Comparison of ENCODE assay signal across 8 mouse cellular contexts in the genomic region with DNA sequence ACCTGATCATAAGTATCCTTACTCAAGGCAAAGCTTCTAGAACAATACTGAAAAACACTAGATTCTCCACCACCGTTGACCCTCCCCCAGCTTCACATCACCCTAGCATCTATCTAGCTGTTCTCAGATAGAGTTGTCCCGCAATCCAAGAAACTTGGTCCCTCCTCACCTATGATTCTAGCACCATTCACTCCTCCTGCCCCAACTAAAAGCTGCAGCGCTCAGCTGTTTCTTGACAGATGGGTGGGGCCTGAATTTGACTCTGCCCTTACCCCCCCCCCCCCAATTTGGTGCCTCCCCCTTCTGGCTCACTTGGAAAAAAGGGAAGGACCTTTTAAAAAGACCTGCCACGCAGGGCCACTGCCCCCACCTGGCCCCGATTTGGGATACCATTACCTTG. TPM values are rescaled to one million over a fixed set of nuclear protein-coding genes. Genes with fewer than 3 reads are reported as not detected.
DNase-seq lines count a peak whose midpoint lies in the region; ATAC-seq lines count a peak whose summit lies in the region.

No protein-coding gene starts in this region.

- peak overlapping the region; percentile 65 for H3K27ac ChIP-seq in forebrain, embryonic 12.5 days
- peak overlapping the region; percentile 85 for H3K27ac ChIP-seq in stomach, embryonic 16.5 days (ENCODE audit: low read length)

- H3K9ac ChIP-seq in forebrain, embryonic 12.5 days, result peak overlapping the region; percentile 97; the same call in 1 of the 2 replicates
- peak overlapping the region; percentile 60 for H3K9ac ChIP-seq in stomach, embryonic 16.5 days (ENCODE audit: low read length)

- 62% methylated on average over 5 of the region's 5 CpGs for WGBS in forebrain, embryonic 12.5 days
- WGBS in stomach, embryonic 16.5 days, result 50% methylated on average over 5 of the region's 5 CpGs

- ATAC-seq in megakaryocyte, adult 5-6 weeks (ENCODE audit: poor library complexity, severe bottlenecking), result no peak
- 0 out of 2 replicates have a peak, but pooled peaks have one; percentile 12 for ATAC-seq in forebrain, embryonic 12.5 days (ENCODE audit: low FRiP score)
- ATAC-seq in stomach, embryonic 16.5 days (ENCODE audit: insufficient read depth, low FRiP score), result no peak

- peak; percentile 21 for DNase-seq in liver
- no peak for DNase-seq in yolk sac, embryonic 10.5 days (ENCODE audit: low spot score)
- no peak for DNase-seq in T-cell, adult 2 months (ENCODE audit: low spot score)
- DNase-seq in lung, postnatal 4 days, result no peak

- H3K27me3 ChIP-seq in megakaryocyte, embryonic 14.5 days (replicated peaks), result no peaks in the 10 kb centered on the region
- H3K27me3 ChIP-seq in forebrain, embryonic 12.5 days, result no peaks in the 10 kb centered on the region
- H3K27me3 ChIP-seq in stomach, embryonic 16.5 days (ENCODE audit: control insufficient read depth, insufficient read depth, low read length), result no peaks in the 10 kb centered on the region

- H3K4me3 ChIP-seq in megakaryocyte, embryonic 14.5 days (replicated peaks), result peak overlapping the region; percentile 95
- peak overlapping the region; percentile 91 for H3K4me3 ChIP-seq in forebrain, embryonic 12.5 days (replicated peaks)
- H3K4me3 ChIP-seq in stomach, embryonic 16.5 days (replicated peaks; ENCODE audit: low read length), result peak overlapping the region; percentile 96

- H3K4me1 ChIP-seq in megakaryocyte, embryonic 14.5 days, result peaks cover 39% of the 10 kb centered on the region
- H3K4me1 ChIP-seq in forebrain, embryonic 12.5 days, result peaks cover 36% of the 10 kb centered on the region
- H3K4me1 ChIP-seq in stomach, embryonic 16.5 days (ENCODE audit: control insufficient read depth, insufficient read depth, low read length), result peaks cover 22% of the 10 kb centered on the region

- no peaks in the 10 kb centered on the region for H3K9me3 ChIP-seq in megakaryocyte, embryonic 14.5 days
- H3K9me3 ChIP-seq in forebrain, embryonic 12.5 days, result no peaks in the 10 kb centered on the region
- H3K9me3 ChIP-seq in stomach, embryonic 16.5 days (replicated peaks; ENCODE audit: control insufficient read depth, low read length), result no peaks in the 10 kb centered on the region

- peaks cover 46% of the 10 kb centered on the region for H3K36me3 ChIP-seq in megakaryocyte, embryonic 14.5 days (replicated peaks; ENCODE audit: low read length)
- H3K36me3 ChIP-seq in forebrain, embryonic 12.5 days (replicated peaks), result peaks cover 27% of the 10 kb centered on the region
- 0 out of 2 replicates have a peak, but pooled peaks cover 5% of the 10 kb centered on the region for H3K36me3 ChIP-seq in stomach, embryonic 16.5 days (ENCODE audit: control insufficient read depth, insufficient read depth, low read length)

- peak overlapping the region; percentile 87 for H3K4me2 ChIP-seq in forebrain, embryonic 12.5 days
- H3K4me2 ChIP-seq in stomach, embryonic 16.5 days (ENCODE audit: low read depth, low read length), result peak overlapping the region; percentile 73

RNA-seq across cellular contexts. Expression of gene Akap8l, which starts 14.4 kb away (rescaled TPM):
- polyA plus RNA-seq in megakaryocyte, embryonic 14.5 days (2012; ENCODE audit: insufficient read depth, low replicate concordance), result 93.3 and 157 TPM in 2 replicates
- 48.3 and 51.1 TPM in 2 replicates for total RNA-seq in megakaryocyte, adult 5-6 weeks (2015)
- total RNA-seq in megakaryocyte, adult 5-6 weeks (2017), result 66.4 and 69.6 TPM in 2 replicates
- polyA plus RNA-seq in forebrain, embryonic 12.5 days (2016; fragmentation: Nextera tagmentation; extraction: Ambion mirVana), result 110 TPM in 2 replicates
- 72.0 and 78.9 TPM in 2 replicates for polyA plus RNA-seq in stomach, embryonic 16.5 days (2015; fragmentation: Nextera tagmentation; extraction: Ambion mirVana)

RNA-seq across cellular contexts. Expression of gene Wiz, which starts 24.4 kb away (rescaled TPM):
- 32.7 and 47.1 TPM in 2 replicates for polyA plus RNA-seq in megakaryocyte, embryonic 14.5 days (2012; ENCODE audit: insufficient read depth, low replicate concordance)
- 17.2 and 23.0 TPM in 2 replicates for total RNA-seq in megakaryocyte, adult 5-6 weeks (2015)
- total RNA-seq in megakaryocyte, adult 5-6 weeks (2017), result 4.9 and 5.9 TPM in 2 replicates
- 40.3 and 44.3 TPM in 2 replicates for polyA plus RNA-seq in forebrain, embryonic 12.5 days (2016; fragmentation: Nextera tagmentation; extraction: Ambion mirVana)
- polyA plus RNA-seq in stomach, embryonic 16.5 days (2015; fragmentation: Nextera tagmentation; extraction: Ambion mirVana), result 23.7 and 24.5 TPM in 2 replicates

RNA-seq across cellular contexts. Expression of gene Rasal3, which starts 38.5 kb away (rescaled TPM):
- 26.2 and 250 TPM in 2 replicates for polyA plus RNA-seq in megakaryocyte, embryonic 14.5 days (2012; ENCODE audit: insufficient read depth, low replicate concordance)
- 52.9 and 54.4 TPM in 2 replicates for total RNA-seq in megakaryocyte, adult 5-6 weeks (2015)
- 19.5 and 25.7 TPM in 2 replicates for total RNA-seq in megakaryocyte, adult 5-6 weeks (2017)
- polyA plus RNA-seq in forebrain, embryonic 12.5 days (2016; fragmentation: Nextera tagmentation; extraction: Ambion mirVana), result 0.41 and 0.77 TPM in 2 replicates
- polyA plus RNA-seq in stomach, embryonic 16.5 days (2015; fragmentation: Nextera tagmentation; extraction: Ambion mirVana), result 1.8 and 2.1 TPM in 2 replicates

RNA-seq across cellular contexts. Expression of gene Akap8, which starts 43.8 kb away (rescaled TPM):
- polyA plus RNA-seq in megakaryocyte, embryonic 14.5 days (2012; ENCODE audit: insufficient read depth, low replicate concordance), result 67.7 and 79.9 TPM in 2 replicates
- total RNA-seq in megakaryocyte, adult 5-6 weeks (2015), result 43.5 and 49.8 TPM in 2 replicates
- 91.5 and 103 TPM in 2 replicates for total RNA-seq in megakaryocyte, adult 5-6 weeks (2017)
- polyA plus RNA-seq in forebrain, embryonic 12.5 days (2016; fragmentation: Nextera tagmentation; extraction: Ambion mirVana), result 143 and 145 TPM in 2 replicates
- 94.7 and 98.8 TPM in 2 replicates for polyA plus RNA-seq in stomach, embryonic 16.5 days (2015; fragmentation: Nextera tagmentation; extraction: Ambion mirVana)

RNA-seq across cellular contexts. Expression of gene Pglyrp2, which starts 59.1 kb away (rescaled TPM):
- 2.0 and 3.2 TPM in 2 replicates for polyA plus RNA-seq in megakaryocyte, embryonic 14.5 days (2012; ENCODE audit: insufficient read depth, low replicate concordance)
- total RNA-seq in megakaryocyte, adult 5-6 weeks (2015), result 1.7 and 2.0 TPM in 2 replicates
- 1.4 and 2.2 TPM in 2 replicates for total RNA-seq in megakaryocyte, adult 5-6 weeks (2017)
- not detected in 2 replicates for polyA plus RNA-seq in forebrain, embryonic 12.5 days (2016; fragmentation: Nextera tagmentation; extraction: Ambion mirVana)
- polyA plus RNA-seq in stomach, embryonic 16.5 days (2015; fragmentation: Nextera tagmentation; extraction: Ambion mirVana), result 0.39 and 0.84 TPM in 2 replicates
